Mouse (Mus musculus) ES-Bruce4 (cell line): Measurements from ENCODE around the gene Ntm.

Experiments
- CTCF ChIP-seq: IDR thresholded peaks from one replicate; pipeline ENCODE4 v1.8.1; 2011; ENCODE audit warnings: low read depth, low read length
- EP300 ChIP-seq: IDR thresholded peaks from 2 replicates; pipeline ENCODE4 v1.6.1; 2011; ENCODE audit warnings: low read depth, low read length; ENCODE audit not compliant: insufficient read depth
- POLR2A ChIP-seq: IDR thresholded peaks from one replicate; pipeline ENCODE4 v1.8.1; 2011; ENCODE audit warnings: low read length; ENCODE audit not compliant: insufficient read depth

GRCm38 (mm10) chr9:29578226-29578625 lies 384.7 kb downstream of the Ntm start:
- TF ChIP-seq CTCF = no peak
- TF ChIP-seq EP300 = no peak
- TF ChIP-seq POLR2A = no peak
